Mouse (Mus musculus): ENCODE measurements at regions not wholly inside any gene's neighbourhood (a gene's known extent, or its start where the extent isn't known, plus 50 kb on each side); places are given as distances from the start of the nearest gene placed in this dataset.

- no peaks in the 10 kb centered on the region for H3K4me1 ChIP-seq (ENCODE audit: control insufficient read depth, insufficient read depth, insufficient read length, low read length)
- no peaks in the 10 kb centered on the region for H3K27me3 ChIP-seq (ENCODE audit: control insufficient read depth, insufficient read depth, low read length)
- no peak overlapping the region for H3K4me3 ChIP-seq (ENCODE audit: low read depth, low read length)
- TF ChIP-seq CTCF (IDR thresholded peaks at IDR 0.05; ENCODE audit: extremely low read depth, insufficient read length, insufficient replicate concordance, low read depth, low read length) (no peak), POLR2A (IDR thresholded peaks at IDR 0.05; ENCODE audit: low read depth, low read length) (no peak)
- H3K36me3 ChIP-seq (ENCODE audit: control insufficient read depth, insufficient read depth, low read length), result no peaks in the 10 kb centered on the region
- H3K27ac ChIP-seq (ENCODE audit: insufficient read depth, low read depth, low read length), result no peak overlapping the region
- WGBS, result 73% methylated on average over 10 of the region's 10 CpGs
Observed at GRCm38 (mm10) chr10:122563973-122564372, 114.6 kb upstream of the Ppm1h start.

GRCm38 (mm10) chr10:122564473-122564872, 114.1 kb upstream of the Ppm1h start:
- WGBS, result 83% methylated on average over 10 of the region's 10 CpGs
- no peak overlapping the region for H3K27ac ChIP-seq (ENCODE audit: insufficient read depth, low read depth, low read length)
- H3K4me3 ChIP-seq (ENCODE audit: low read depth, low read length), result no peak overlapping the region
- TF ChIP-seq CTCF (IDR thresholded peaks at IDR 0.05; ENCODE audit: extremely low read depth, insufficient read length, insufficient replicate concordance, low read depth, low read length) (no peak), POLR2A (IDR thresholded peaks at IDR 0.05; ENCODE audit: low read depth, low read length) (no peak)
- H3K27me3 ChIP-seq (ENCODE audit: control insufficient read depth, insufficient read depth, low read length), result no peaks in the 10 kb centered on the region
- no peaks in the 10 kb centered on the region for H3K36me3 ChIP-seq (ENCODE audit: control insufficient read depth, insufficient read depth, low read length)
- H3K4me1 ChIP-seq (ENCODE audit: control insufficient read depth, insufficient read depth, insufficient read length, low read length), result no peaks in the 10 kb centered on the region

GRCm38 (mm10) chr10:122566601-122567000, 112.0 kb upstream of the Ppm1h start:
- no peak overlapping the region for H3K4me3 ChIP-seq (ENCODE audit: low read depth, low read length)
- no peak overlapping the region for H3K27ac ChIP-seq (ENCODE audit: insufficient read depth, low read depth, low read length)
- H3K36me3 ChIP-seq (ENCODE audit: control insufficient read depth, insufficient read depth, low read length), result no peaks in the 10 kb centered on the region
- 52% methylated on average over 4 of the region's 4 CpGs for WGBS
- TF ChIP-seq CTCF (IDR thresholded peaks at IDR 0.05; ENCODE audit: extremely low read depth, insufficient read length, insufficient replicate concordance, low read depth, low read length) (no peak), POLR2A (IDR thresholded peaks at IDR 0.05; ENCODE audit: low read depth, low read length) (no peak)
- H3K4me1 ChIP-seq (ENCODE audit: control insufficient read depth, insufficient read depth, insufficient read length, low read length), result no peaks in the 10 kb centered on the region
- no peaks in the 10 kb centered on the region for H3K27me3 ChIP-seq (ENCODE audit: control insufficient read depth, insufficient read depth, low read length)

- Histone ChIP-seq H3K27ac (ENCODE audit: insufficient read depth, low read depth, low read length) (peak overlapping the region; percentile 33; the same call in 1 of the 2 replicates), H3K4me3 (ENCODE audit: low read depth, low read length) (no peak overlapping the region), H3K27me3 (ENCODE audit: control insufficient read depth, insufficient read depth, low read length) (no peaks in the 10 kb centered on the region), H3K36me3 (ENCODE audit: control insufficient read depth, insufficient read depth, low read length) (no peaks in the 10 kb centered on the region), H3K4me1 (ENCODE audit: control insufficient read depth, insufficient read depth, insufficient read length, low read length) (no peaks in the 10 kb centered on the region)
- 76% methylated on average over 13 of the region's 13 CpGs for WGBS
- no peak for TF ChIP-seq POLR2A (IDR thresholded peaks at IDR 0.05; ENCODE audit: low read depth, low read length)
Observed at GRCm38 (mm10) chr10:122569546-122570202, 108.9 kb upstream of the Ppm1h start.

GRCm38 (mm10) chr10:122570909-122571551, 107.5 kb upstream of the Ppm1h start:
- Histone ChIP-seq H3K27me3 (ENCODE audit: control insufficient read depth, insufficient read depth, low read length) (no peaks in the 10 kb centered on the region), H3K4me1 (ENCODE audit: control insufficient read depth, insufficient read depth, insufficient read length, low read length) (no peaks in the 10 kb centered on the region), H3K27ac (ENCODE audit: insufficient read depth, low read depth, low read length) (no peak overlapping the region; the same call in 1 of the 2 replicates), H3K36me3 (ENCODE audit: control insufficient read depth, insufficient read depth, low read length) (no peaks in the 10 kb centered on the region), H3K4me3 (ENCODE audit: low read depth, low read length) (no peak overlapping the region)
- WGBS, result 42% methylated on average over 13 of the region's 13 CpGs
- no peak for TF ChIP-seq CTCF (IDR thresholded peaks at IDR 0.05; ENCODE audit: extremely low read depth, insufficient read length, insufficient replicate concordance, low read depth, low read length)
- no peak for TF ChIP-seq POLR2A (IDR thresholded peaks at IDR 0.05; ENCODE audit: low read depth, low read length)

- Histone ChIP-seq H3K27ac (ENCODE audit: insufficient read depth, low read depth, low read length) (no peak overlapping the region), H3K4me1 (ENCODE audit: control insufficient read depth, insufficient read depth, insufficient read length, low read length) (no peaks in the 10 kb centered on the region), H3K4me3 (ENCODE audit: low read depth, low read length) (no peak overlapping the region), H3K27me3 (ENCODE audit: control insufficient read depth, insufficient read depth, low read length) (no peaks in the 10 kb centered on the region), H3K36me3 (ENCODE audit: control insufficient read depth, insufficient read depth, low read length) (no peaks in the 10 kb centered on the region)
- WGBS, result 87% methylated on average over 8 of the region's 8 CpGs
- TF ChIP-seq POLR2A (IDR thresholded peaks at IDR 0.05; ENCODE audit: low read depth, low read length) (no peak), CTCF (IDR thresholded peaks at IDR 0.05; ENCODE audit: extremely low read depth, insufficient read length, insufficient replicate concordance, low read depth, low read length) (no peak)
Observed at GRCm38 (mm10) chr10:122576171-122577063, 102.1 kb upstream of the Ppm1h start.
